ENCODE assay signal across 24 mouse cellular contexts in the genomic region with DNA sequence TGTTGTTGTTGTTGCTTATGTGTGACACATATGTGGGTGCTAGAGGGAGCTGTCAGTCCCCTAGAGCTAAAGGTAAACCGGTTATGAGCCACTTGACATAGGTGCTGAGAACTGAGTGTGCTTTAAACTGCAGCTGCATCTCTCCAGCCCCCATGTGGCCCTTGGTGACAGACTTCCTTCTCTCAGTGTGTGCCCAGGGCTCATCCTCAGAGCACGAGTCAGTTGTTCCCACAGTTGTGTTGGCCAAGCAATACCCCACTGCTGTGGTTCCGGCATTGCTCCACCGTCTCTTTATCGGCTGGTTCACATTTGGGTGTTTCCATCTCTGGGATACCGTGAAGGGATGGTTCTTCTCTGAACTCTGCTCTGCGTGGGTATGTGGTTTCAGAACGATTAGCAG. TPM values are rescaled to one million over a fixed set of nuclear protein-coding genes. Genes with fewer than 3 reads are reported as not detected.
DNase-seq lines count a peak whose midpoint lies in the region; ATAC-seq and TF ChIP-seq lines count a peak whose summit lies in the region.
"Had no signal": no experiment of that assay in that cellular context is flagged by ENCODE, and none has a peak within 500 bp of the region (broad histone marks: within the 10 kb centered on the region; RNA-seq: fewer than 3 reads in every experiment).

No protein-coding gene starts in this region.

- no peak for TF ChIP-seq EP300 in lung, postnatal 0 days (IDR thresholded peaks at IDR 0.05)

- H3K4me2 ChIP-seq in heart, embryonic 12.5 days: no peak overlapping the region
- no peak overlapping the region for H3K4me2 ChIP-seq in lung, postnatal 0 days (replicated peaks; ENCODE audit: low read depth, low read length)
- H3K4me2 ChIP-seq: embryonic facial prominence, embryonic 13.5 days; embryonic facial prominence, embryonic 15.5 days; forebrain, embryonic 12.5 days had no signal

- no peak overlapping the region for H3K27ac ChIP-seq in heart, embryonic 12.5 days (ENCODE audit: poor library complexity, severe bottlenecking)
- no peak overlapping the region for H3K27ac ChIP-seq in lung, postnatal 0 days (ENCODE audit: low read length)
- H3K27ac ChIP-seq: embryonic facial prominence, embryonic 13.5 days; embryonic facial prominence, embryonic 15.5 days; forebrain, embryonic 10.5 days; forebrain, embryonic 12.5 days had no signal

- no peak overlapping the region for H3K9ac ChIP-seq in heart, embryonic 12.5 days
- H3K9ac ChIP-seq in lung, postnatal 0 days (replicated peaks; ENCODE audit: low read depth): no peak overlapping the region
- H3K9ac ChIP-seq: embryonic facial prominence, embryonic 13.5 days; embryonic facial prominence, embryonic 15.5 days; forebrain, embryonic 12.5 days had no signal

- peak; percentile 68 for DNase-seq in heart, adult 11 months
- peak; percentile 40 for DNase-seq in lung, postnatal 36 days
- no peak for DNase-seq in lung, postnatal 0 days (ENCODE audit: low spot score)
- peak; percentile 29 for DNase-seq in thymus, postnatal 14 days
- DNase-seq in thymus, postnatal 0 days (ENCODE audit: low spot score): no peak
- DNase-seq in cerebellum, adult 9-10 months: no peak
- DNase-seq: adrenal gland, adult 2 months; adrenal gland, postnatal 10 days; adrenal gland, postnatal 25 days; cerebellum, adult 11 months; cerebellum, adult 18-20 months; cerebellum, adult 8-10 months; cerebellum, postnatal 10 days; cerebellum, postnatal 36 days; embryo, embryonic 11 days had no signal

- ATAC-seq in heart, embryonic 12.5 days (ENCODE audit: insufficient number of reproducible peaks, low FRiP score): no peak
- no peak for ATAC-seq in lung, postnatal 0 days
- ATAC-seq in megakaryocyte progenitor cell, adult 5-6 weeks (replicated peaks; ENCODE audit: poor library complexity): peak; percentile 48
- ATAC-seq: forebrain, embryonic 14.5 days; forebrain, embryonic 16.5 days had no signal

- no peak for TF ChIP-seq CTCF in lung, postnatal 0 days (IDR thresholded peaks at IDR 0.05)

- peaks cover 15% of the 10 kb centered on the region for H3K9me3 ChIP-seq in heart, embryonic 12.5 days (replicated peaks)
- 0 out of 2 replicates have a peak, but pooled peaks cover 4% of the 10 kb centered on the region for H3K9me3 ChIP-seq in lung, postnatal 0 days (ENCODE audit: low read length)
- H3K9me3 ChIP-seq: embryonic facial prominence, embryonic 15.5 days had no signal

- WGBS in heart, embryonic 12.5 days: 85% methylated on average over 8 of the region's 8 CpGs
- WGBS in lung, postnatal 0 days: 86% methylated on average over 8 of the region's 8 CpGs

- H3K36me3 ChIP-seq in heart, embryonic 12.5 days: no peaks in the 10 kb centered on the region
- H3K36me3 ChIP-seq in lung, postnatal 0 days (ENCODE audit: insufficient read depth, low read length): no peaks in the 10 kb centered on the region
- H3K36me3 ChIP-seq: embryonic facial prominence, embryonic 13.5 days; embryonic facial prominence, embryonic 15.5 days; forebrain, embryonic 10.5 days; forebrain, embryonic 12.5 days had no signal

- no peak overlapping the region for H3K4me3 ChIP-seq in heart, embryonic 12.5 days
- no peak overlapping the region for H3K4me3 ChIP-seq in lung, postnatal 0 days (ENCODE audit: low read depth, low read length)
- H3K4me3 ChIP-seq: embryonic facial prominence, embryonic 13.5 days; embryonic facial prominence, embryonic 15.5 days; erythroblast, embryonic 14.5 days; forebrain, embryonic 10.5 days; forebrain, embryonic 12.5 days had no signal

- H3K27me3 ChIP-seq in heart, embryonic 12.5 days (replicated peaks): peaks cover 9% of the 10 kb centered on the region; the same call in 1 of the 2 replicates
- no peaks in the 10 kb centered on the region for H3K27me3 ChIP-seq in lung, postnatal 0 days (replicated peaks; ENCODE audit: insufficient read depth, low read length)

- peaks cover 12% of the 10 kb centered on the region; the same call in 1 of the 2 replicates for H3K4me1 ChIP-seq in heart, embryonic 12.5 days (replicated peaks)
- H3K4me1 ChIP-seq in lung, postnatal 0 days (ENCODE audit: insufficient read depth, low read depth, low read length): no peaks in the 10 kb centered on the region

RNA-seq across cellular contexts. Expression of gene Uggt1, which starts 12.8 kb away (rescaled TPM):
- 46.0 and 53.3 TPM in 2 replicates for polyA plus RNA-seq in heart, embryonic 12.5 days (2016; fragmentation: Nextera tagmentation; extraction: Ambion mirVana)
- polyA plus RNA-seq in lung, postnatal 0 days (2015; fragmentation: Nextera tagmentation; extraction: Ambion mirVana): 29.1 and 33.6 TPM in 2 replicates
- 43.9 and 46.5 TPM in 2 replicates for polyA plus RNA-seq in thymus, postnatal 0 days (2015; fragmentation: Nextera tagmentation; extraction: Ambion mirVana)
- 90.2 and 94.4 TPM in 2 replicates for total RNA-seq in megakaryocyte progenitor cell, adult 5-6 weeks (2015)
- 118 and 151 TPM in 2 replicates for total RNA-seq in megakaryocyte progenitor cell, adult 5-6 weeks (2017)

RNA-seq across cellular contexts. Expression of gene Neurl3, which starts 17.2 kb away (rescaled TPM):
- polyA plus RNA-seq in heart, embryonic 12.5 days (2016; fragmentation: Nextera tagmentation; extraction: Ambion mirVana): 2.4 and 2.6 TPM in 2 replicates
- 12.7 and 15.9 TPM in 2 replicates for polyA plus RNA-seq in lung, postnatal 0 days (2015; fragmentation: Nextera tagmentation; extraction: Ambion mirVana)
- 3.8 and 4.4 TPM in 2 replicates for polyA plus RNA-seq in thymus, postnatal 0 days (2015; fragmentation: Nextera tagmentation; extraction: Ambion mirVana)
- total RNA-seq in megakaryocyte progenitor cell, adult 5-6 weeks (2015): 8.5 and 11.4 TPM in 2 replicates
- total RNA-seq in megakaryocyte progenitor cell, adult 5-6 weeks (2017): 14.4 and 15.9 TPM in 2 replicates

RNA-seq across cellular contexts. Expression of gene Arid5a, which starts 50.3 kb away (rescaled TPM):
- 15.1 and 15.3 TPM in 2 replicates for polyA plus RNA-seq in heart, embryonic 12.5 days (2016; fragmentation: Nextera tagmentation; extraction: Ambion mirVana)
- polyA plus RNA-seq in lung, postnatal 0 days (2015; fragmentation: Nextera tagmentation; extraction: Ambion mirVana): 14.9 and 15.3 TPM in 2 replicates
- 34.9 and 35.4 TPM in 2 replicates for polyA plus RNA-seq in thymus, postnatal 0 days (2015; fragmentation: Nextera tagmentation; extraction: Ambion mirVana)
- total RNA-seq in megakaryocyte progenitor cell, adult 5-6 weeks (2015): 13.2 and 13.8 TPM in 2 replicates
- 24.9 and 29.5 TPM in 2 replicates for total RNA-seq in megakaryocyte progenitor cell, adult 5-6 weeks (2017)

Comparison
In these comparisons a context has a peak if more than half of its experiments do, and no peak if none do; other contexts are left out.
1. DNase-seq: peak in heart, adult 11 months (single experiment), lung, postnatal 36 days (single experiment) and thymus, postnatal 14 days (single experiment); none in lung, postnatal 0 days (single experiment), thymus, postnatal 0 days (single experiment) and cerebellum, adult 9-10 months (single experiment).